ENCODE assay signal across 22 mouse cellular contexts in genomic region chr2:170250680-170251079, GRCm38 (mm10).
DNase-seq lines count a peak whose midpoint lies in the region; ATAC-seq and TF ChIP-seq lines count a peak whose summit lies in the region.
"Had no signal": no experiment of that assay in that cellular context is flagged by ENCODE, and none has a peak within 500 bp of the region (broad histone marks: within the 10 kb centered on the region; RNA-seq: fewer than 3 reads in every experiment).

No protein-coding gene starts in this region.

- whole genome bisulfite sequencing in heart, adult 2 months = 95% methylated on average over 2 of the region's 2 CpGs
- WGBS in heart, embryonic 11.5 days (ENCODE audit: insufficient replicate concordance) = 92% methylated on average over 2 of the region's 2 CpGs
- 96% methylated on average over 2 of the region's 2 CpGs for WGBS in neural tube, embryonic 15.5 days

- intact Hi-C loops in heart, adult 2 months (cut with DNase I) = no loop called here

- no peak overlapping the region for H3K4me2 ChIP-seq in heart, embryonic 11.5 days
- H3K4me2 ChIP-seq in CH12.LX (ENCODE audit: insufficient read depth, low read depth, poor library complexity, severe bottlenecking) = no peak overlapping the region
- H3K4me2 ChIP-seq in neural tube, embryonic 15.5 days = no peak overlapping the region
- H3K4me2 ChIP-seq: embryonic facial prominence, embryonic 12.5 days; forebrain, embryonic 15.5 days; heart, embryonic 13.5 days; hindbrain, embryonic 14.5 days had no signal

- no peak for TF ChIP-seq EP300 in heart, adult 2 months (IDR thresholded peaks at IDR 0.05; ENCODE audit: insufficient read depth, low read depth, low read length)
- no peak for TF ChIP-seq EP300 in CH12.LX (IDR thresholded peaks at IDR 0.05; ENCODE audit: low read length)

- no peaks in the 10 kb centered on the region for H3K36me3 ChIP-seq in heart, adult 2 months (ENCODE audit: control insufficient read depth, insufficient read depth, low read length)
- no peaks in the 10 kb centered on the region for H3K36me3 ChIP-seq in heart, embryonic 11.5 days (ENCODE audit: control insufficient read depth, insufficient read depth, low read length)
- no peaks in the 10 kb centered on the region for H3K36me3 ChIP-seq in CH12.LX (replicated peaks in 1 of 2; ENCODE audit: control insufficient read depth in 1 of 2, insufficient read depth in 1 of 2, low read length in 1 of 2)
- no peaks in the 10 kb centered on the region for H3K36me3 ChIP-seq in neural tube, embryonic 15.5 days
- H3K36me3 ChIP-seq: embryonic facial prominence, embryonic 12.5 days; forebrain, embryonic 15.5 days; G1E; heart, embryonic 13.5 days had no signal

- H3K9ac ChIP-seq in heart, adult 2 months (ENCODE audit: low read depth, low read length) = no peak overlapping the region
- no peak overlapping the region for H3K9ac ChIP-seq in heart, embryonic 11.5 days (ENCODE audit: low read depth, low read length)
- H3K9ac ChIP-seq in CH12.LX (ENCODE audit: insufficient read depth, low read depth) = no peak overlapping the region
- H3K9ac ChIP-seq in neural tube, embryonic 15.5 days (replicated peaks) = no peak overlapping the region
- H3K9ac ChIP-seq: embryonic facial prominence, embryonic 12.5 days; forebrain, embryonic 15.5 days; heart, embryonic 13.5 days; hindbrain, embryonic 14.5 days had no signal

- DNase-seq in heart, adult 2 months = no peak
- DNase-seq in layer of hippocampus, adult 2 months (ENCODE audit: low spot score in 2 of 2) = no peak
- no peak for DNase-seq in layer of hippocampus, adult 9-11 months
- DNase-seq in 416B (ENCODE audit: low read depth) (peak; percentile 44), CH12.LX (ENCODE audit: extremely low read depth) (no peak)
- no peak for DNase-seq in testis, postnatal 10 days (ENCODE audit: low spot score)
- DNase-seq: adrenal gland, postnatal 14 days; cerebellum, adult 11-12 months; cerebellum, adult 9-10 months; cerebellum, postnatal 25 days; gastrocnemius, postnatal 14 days; heart, postnatal 10 days; kidney, adult 11 months had no signal

- H3K4me3 ChIP-seq in heart, adult 2 months = no peak overlapping the region
- H3K4me3 ChIP-seq in heart, embryonic 11.5 days (ENCODE audit: low read depth, low read length) = no peak overlapping the region
- no peak overlapping the region for H3K4me3 ChIP-seq in layer of hippocampus, adult 2 months
- no peak overlapping the region for H3K4me3 ChIP-seq in CH12.LX (replicated peaks in 1 of 3; ENCODE audit: low read depth in 2 of 3, low read length in 2 of 3, poor library complexity in 1 of 3)
- no peak overlapping the region for H3K4me3 ChIP-seq in neural tube, embryonic 15.5 days (replicated peaks)
- H3K4me3 ChIP-seq: embryonic facial prominence, embryonic 12.5 days; forebrain, embryonic 15.5 days; heart, embryonic 13.5 days had no signal

- no peak for ATAC-seq in heart, embryonic 11.5 days (replicated peaks; ENCODE audit: insufficient number of reproducible peaks, low FRiP score, low TSS enrichment)
- ATAC-seq in neural tube, embryonic 15.5 days (ENCODE audit: low FRiP score) = no peak
- ATAC-seq: activated CD4-positive, CD25-positive, alpha-beta regulatory T cell, adult 4 months; forebrain, embryonic 15.5 days; Patski had no signal

- no peaks in the 10 kb centered on the region for H3K79me2 ChIP-seq in heart, adult 2 months (replicated peaks; ENCODE audit: control insufficient read depth, insufficient read depth, low read length)
- no peaks in the 10 kb centered on the region for H3K79me2 ChIP-seq in CH12.LX (replicated peaks; ENCODE audit: control insufficient read depth, extremely low read depth, insufficient read depth, poor library complexity, severe bottlenecking)

- no peaks in the 10 kb centered on the region for H3K4me1 ChIP-seq in heart, adult 2 months (ENCODE audit: control insufficient read depth, insufficient read depth, low read length)
- no peaks in the 10 kb centered on the region for H3K4me1 ChIP-seq in heart, embryonic 11.5 days (ENCODE audit: control insufficient read depth, insufficient read depth, low read length)
- H3K4me1 ChIP-seq in CH12.LX (ENCODE audit: control insufficient read depth in 1 of 2, insufficient read depth in 2 of 2) = peaks cover 16 to 57% of the 10 kb centered on the region in 2 experiments
- 0 out of 2 replicates have a peak, but pooled peaks cover 5% of the 10 kb centered on the region for H3K4me1 ChIP-seq in neural tube, embryonic 15.5 days
- H3K4me1 ChIP-seq: heart, embryonic 13.5 days had no signal

- H3K27me3 ChIP-seq in heart, adult 2 months (ENCODE audit: control insufficient read depth, insufficient read depth, low read length) = no peaks in the 10 kb centered on the region
- H3K27me3 ChIP-seq in heart, embryonic 11.5 days (ENCODE audit: control insufficient read depth, insufficient read depth, low read length) = no peaks in the 10 kb centered on the region
- no peaks in the 10 kb centered on the region for H3K27me3 ChIP-seq in CH12.LX (replicated peaks)
- H3K27me3 ChIP-seq in neural tube, embryonic 15.5 days (replicated peaks) = no peaks in the 10 kb centered on the region
- H3K27me3 ChIP-seq: forebrain, embryonic 15.5 days; Patski had no signal

- TF ChIP-seq CTCF in heart, adult 2 months (IDR thresholded peaks at IDR 0.05) = peak; percentile 48
- TF ChIP-seq CTCF in layer of hippocampus, adult 2 months (conservative IDR thresholded peaks at IDR 0.05) = peak; percentile 51
- TF ChIP-seq CTCF in CH12.LX (conservative IDR thresholded peaks at IDR 0.05 in 1 of 2, IDR thresholded peaks at IDR 0.05 in 1 of 2; ENCODE audit: low read depth in 2 of 2, low read length in 2 of 2) = peak in 1 of 2 experiments; percentile 39; a peak in 2 of 4 replicates

- no peak overlapping the region for H3K27ac ChIP-seq in heart, adult 2 months
- no peak overlapping the region for H3K27ac ChIP-seq in heart, embryonic 11.5 days (ENCODE audit: low read depth, low read length)
- no peak overlapping the region for H3K27ac ChIP-seq in layer of hippocampus, adult 2 months
- no peak overlapping the region for H3K27ac ChIP-seq in CH12.LX (ENCODE audit: insufficient read depth, low read depth)
- no peak overlapping the region for H3K27ac ChIP-seq in neural tube, embryonic 15.5 days (replicated peaks)
- H3K27ac ChIP-seq: embryonic facial prominence, embryonic 12.5 days; forebrain, embryonic 15.5 days; heart, embryonic 13.5 days; hindbrain, embryonic 14.5 days had no signal

- TF ChIP-seq RAD21 in CH12.LX (IDR thresholded peaks at IDR 0.05; ENCODE audit: low read depth, low read length) = no peak; the same call in 1 of the 2 replicates

- no peaks in the 10 kb centered on the region for H3K9me3 ChIP-seq in heart, embryonic 11.5 days (replicated peaks; ENCODE audit: control insufficient read depth, low read length)
- H3K9me3 ChIP-seq in CH12.LX (replicated peaks; ENCODE audit: low read length) = no peaks in the 10 kb centered on the region
- no peaks in the 10 kb centered on the region for H3K9me3 ChIP-seq in neural tube, embryonic 15.5 days (replicated peaks)
- H3K9me3 ChIP-seq: embryonic facial prominence, embryonic 12.5 days; forebrain, embryonic 15.5 days; G1E; heart, embryonic 13.5 days had no signal

- dilution Hi-C loops in CH12.LX (cut with MboI; ENCODE audit: extremely low pct_ligation_motif_present, extremely low pct_unique_long_range_greater_than_20kb, low sequenced_read_pairs) = no loop called here

- TF ChIP-seq POLR2A in heart, adult 2 months (IDR thresholded peaks at IDR 0.05; ENCODE audit: insufficient read depth, low read depth, low read length) = no peak
- TF ChIP-seq POLR2A in CH12.LX (IDR thresholded peaks at IDR 0.05; ENCODE audit: low read depth, low read length) = no peak

- in situ Hi-C loops in CH12.LX (cut with MboI; ENCODE audit: low pct_ligation_motif_present, low pct_unique_long_range_greater_than_20kb, low sequenced_read_pairs) = loop anchor here (5.0 to 25.0 kb wide), 2 partner anchors 92 to 262 kb away; no protein-coding TSS in a partner anchor

TF ChIP-seq in CH12.LX, 34 proteins besides CTCF, POLR2A, EP300 and RAD21:
- TF ChIP-seq ELF1 (IDR thresholded peaks at IDR 0.05; ENCODE audit: low read depth, low read length) (no peak), BHLHE40 (IDR thresholded peaks at IDR 0.05; ENCODE audit: low read depth, low read length) (no peak), SMC3 (IDR thresholded peaks at IDR 0.05; ENCODE audit: low read depth, low read length) (peak; percentile 25), MYC (IDR thresholded peaks at IDR 0.05; ENCODE audit: low read depth, low read length) (0 out of 2 replicates have a peak, but pooled peaks have one; percentile 19), TCF12 (IDR thresholded peaks at IDR 0.05; ENCODE audit: low read depth, low read length) (no peak)
